Mouse (Mus musculus) neutrophil, adult 5-6 weeks (primary cell): ENCODE data around the gene Gm47289. TPM values are rescaled to one million over a fixed set of nuclear protein-coding genes. Genes with fewer than 3 reads are reported as not detected.

Source experiments
- ATAC-seq: fragments of 151-379, 151-347 bp; 2 replicates; pipeline ENCODE4 v1.8.0; 2017; ENCODE audit warnings: mild to moderate bottlenecking, moderate TSS enrichment; ENCODE audit not compliant: insufficient number of reproducible peaks, poor library complexity, low FRiP score, severe bottlenecking; ENCODE audit errors: extremely low read depth
- total RNA-seq: library from RNA; stranded (forward); fragments of 200-1000 nt; gene quantifications from 2 replicates; pipeline ENCODE4 v1.2.3, GENCODE M21; 2017

Gene Gm47289
- total RNA-seq: not detected in 2 replicates

DNA sequence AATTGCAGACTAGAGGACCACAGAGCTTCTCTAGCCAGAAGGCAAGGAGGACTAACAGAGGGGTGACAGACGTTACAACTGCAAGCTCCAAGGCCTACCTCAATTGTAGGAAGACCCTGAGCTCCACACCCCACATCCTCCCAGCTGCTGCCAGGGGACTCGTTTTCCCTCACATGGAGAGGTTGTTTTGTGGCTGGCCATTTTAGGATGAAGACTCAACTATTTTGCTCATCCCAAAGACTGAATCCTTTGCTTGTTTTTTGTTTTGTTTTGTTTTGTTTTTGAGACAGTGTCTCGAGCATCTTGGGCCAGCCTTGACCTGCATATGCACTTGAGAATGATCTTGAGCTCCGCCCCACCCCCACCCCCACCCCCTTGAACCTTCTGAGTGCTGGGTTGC is at the start of gene Gm47289:
Gene Gm47289, plus strand, starts transcription at position 301 of the 400 bp plus-strand sequence.
- ATAC-seq: no peak

DNA sequence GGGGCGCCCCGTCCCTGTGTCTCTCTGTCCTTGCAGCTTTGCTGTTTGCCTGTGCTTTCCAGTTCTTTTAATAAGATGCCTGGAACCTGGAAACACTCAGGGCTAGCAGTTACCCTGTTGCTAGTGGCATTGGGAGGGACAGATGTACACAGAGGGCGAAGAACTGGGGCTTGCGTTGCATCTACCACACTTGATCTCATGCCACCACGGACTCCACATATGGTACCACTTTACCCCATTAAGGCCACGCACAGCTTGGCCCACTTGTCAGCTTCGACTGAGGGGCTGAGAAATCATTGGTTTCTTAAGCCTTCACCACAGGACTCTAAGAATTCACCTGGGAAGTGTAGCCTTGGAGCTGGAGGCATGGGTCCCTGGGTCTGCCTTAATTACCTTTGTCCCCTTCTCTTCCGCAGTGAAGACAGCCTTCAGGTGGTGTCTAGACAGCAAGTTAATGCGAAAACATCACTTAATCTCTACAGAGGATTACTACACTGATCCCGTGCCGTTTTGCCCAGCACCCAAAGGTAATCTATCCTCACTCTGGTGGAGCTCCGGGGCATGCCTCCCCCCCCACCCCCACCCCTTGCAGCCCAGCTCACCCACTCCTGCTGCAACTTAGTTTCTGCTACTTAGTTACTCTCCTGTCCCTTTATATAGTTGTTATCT is 49.1 kb upstream of the Gm47289 start:
- ATAC-seq: no peak

DNA sequence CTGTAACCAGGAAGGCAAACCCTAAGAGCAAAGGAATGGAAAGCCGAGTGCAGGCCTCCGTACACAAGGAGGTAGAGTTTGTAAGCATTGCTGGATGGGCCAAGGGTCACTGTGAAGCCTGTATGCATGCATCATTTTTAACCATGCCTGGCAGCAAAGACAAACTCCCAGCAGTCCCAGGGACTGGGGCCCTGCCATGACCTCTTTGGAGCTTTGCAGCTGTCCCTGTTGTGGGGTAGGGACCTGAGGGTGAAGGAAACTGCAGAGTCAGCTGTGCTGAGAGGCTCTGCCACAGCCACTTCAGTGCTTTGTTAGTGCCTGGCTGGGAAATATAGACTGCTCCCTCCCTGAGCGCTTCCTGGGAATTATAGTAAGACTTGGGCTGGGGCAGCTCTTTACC is 48.3 kb upstream of the Gm47289 start:
- no peak for ATAC-seq

DNA sequence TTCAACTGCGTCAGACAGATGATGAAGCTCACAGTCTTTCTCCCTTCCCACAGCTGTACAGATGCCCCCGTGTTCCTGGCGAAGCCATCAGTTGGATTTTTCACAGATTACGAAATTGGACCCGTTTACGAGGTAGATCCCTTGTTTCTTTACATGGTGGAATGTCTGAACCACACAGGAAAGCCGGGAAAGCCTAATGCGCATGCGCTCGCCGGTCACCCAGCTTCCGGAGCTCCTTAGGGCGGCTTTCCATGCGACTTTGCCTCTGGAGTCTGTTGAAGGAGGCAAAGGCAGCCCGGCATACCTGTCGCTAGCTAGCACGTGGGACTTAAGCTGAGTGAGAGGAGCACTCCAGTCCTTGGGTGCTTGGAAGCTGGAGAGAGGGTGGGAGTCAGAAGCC is 44.0 kb upstream of the Gm47289 start:
- no peak for ATAC-seq

DNA sequence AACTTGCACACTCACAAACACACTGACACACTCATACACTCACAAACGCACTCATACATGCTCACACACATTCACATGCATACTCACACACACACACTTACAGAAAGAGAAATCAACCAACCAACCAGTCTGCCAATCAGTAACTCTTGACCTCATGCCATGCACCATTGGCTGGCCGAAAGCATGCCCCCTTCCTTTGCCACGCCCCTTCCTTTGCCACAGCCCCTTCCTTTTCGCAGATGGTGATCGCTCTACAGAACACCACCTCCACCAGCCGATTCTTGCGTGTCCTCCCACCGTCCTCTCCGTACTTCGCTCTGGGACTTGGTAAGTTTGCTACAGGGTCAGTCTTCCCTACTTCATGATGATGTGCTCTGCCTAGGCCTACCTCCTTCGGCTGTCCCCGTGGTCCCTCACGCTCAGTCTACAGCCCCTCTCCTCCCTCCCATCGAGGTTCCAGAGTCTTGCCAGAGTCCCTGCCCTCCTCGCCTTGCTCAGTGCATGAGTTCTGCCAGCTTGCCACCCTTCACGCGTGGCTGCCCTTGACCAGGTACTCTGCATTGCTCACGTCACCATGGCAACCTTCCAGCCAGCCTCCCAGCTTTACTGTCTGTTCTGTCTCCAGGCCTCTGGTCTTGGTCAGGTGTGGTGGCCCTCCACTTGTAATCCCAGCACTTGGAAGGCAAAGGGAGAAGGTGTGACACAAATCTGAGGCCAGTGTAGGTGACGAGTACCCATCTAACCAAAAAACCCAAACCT is 39.4 kb upstream of the Gm47289 start:
- ATAC-seq: no peak

DNA sequence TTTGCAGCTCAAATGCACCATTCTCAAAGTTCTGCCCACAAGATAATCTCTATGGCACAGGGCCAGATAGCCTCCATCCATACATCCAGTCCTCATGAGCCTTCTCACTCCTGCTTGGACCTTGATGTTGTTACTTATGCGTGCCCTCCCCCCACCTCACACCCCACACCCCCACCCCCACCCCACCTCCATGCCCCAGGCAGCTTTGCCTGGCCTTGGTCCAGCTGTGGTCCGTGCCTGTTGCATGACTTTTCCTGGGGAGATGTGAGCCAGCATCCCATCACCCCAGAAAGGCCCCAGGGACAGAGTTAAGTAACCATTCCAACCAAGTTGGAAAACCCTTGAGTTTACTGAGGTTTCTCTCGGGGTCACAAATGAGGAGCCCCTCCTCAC is 38.8 kb upstream of the Gm47289 start:
- no peak for ATAC-seq

DNA sequence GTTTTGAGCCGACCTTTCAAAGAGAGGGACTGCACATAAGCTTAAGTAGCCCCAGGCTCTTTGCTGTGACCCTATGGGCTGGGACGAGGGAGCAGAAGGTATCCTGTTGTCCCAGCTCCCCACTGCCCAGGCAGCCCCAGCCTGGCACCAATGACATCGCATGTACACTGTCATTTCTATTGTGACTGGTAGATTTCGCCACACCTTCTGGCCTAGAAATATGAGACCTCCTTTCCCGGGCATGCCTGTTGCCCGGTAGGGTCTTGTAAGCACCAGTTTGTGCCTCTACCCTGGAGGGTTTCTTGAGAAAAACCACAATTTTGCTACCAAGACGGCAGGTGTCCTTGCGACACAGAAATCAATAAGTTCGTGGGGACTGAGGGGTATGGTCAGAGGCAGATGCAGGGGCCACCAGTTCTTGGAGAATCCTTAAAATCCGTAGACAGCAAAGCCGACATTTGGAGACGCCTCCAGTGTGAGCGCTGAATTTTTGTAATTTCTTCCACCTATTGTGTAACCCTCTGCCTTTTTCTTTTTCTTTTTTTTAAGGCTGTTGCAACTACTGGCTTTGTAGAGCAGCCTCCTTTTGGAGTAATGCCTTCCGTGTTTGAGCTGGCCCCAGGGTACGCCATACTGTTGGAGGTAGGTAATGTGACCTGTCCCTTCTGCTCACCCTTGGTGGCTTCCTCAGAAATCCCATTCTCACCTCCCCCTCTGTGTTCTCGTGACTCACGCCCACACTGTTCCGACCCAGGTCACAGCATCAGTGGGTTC is 36.2 kb upstream of the Gm47289 start:
- ATAC-seq: no peak

DNA sequence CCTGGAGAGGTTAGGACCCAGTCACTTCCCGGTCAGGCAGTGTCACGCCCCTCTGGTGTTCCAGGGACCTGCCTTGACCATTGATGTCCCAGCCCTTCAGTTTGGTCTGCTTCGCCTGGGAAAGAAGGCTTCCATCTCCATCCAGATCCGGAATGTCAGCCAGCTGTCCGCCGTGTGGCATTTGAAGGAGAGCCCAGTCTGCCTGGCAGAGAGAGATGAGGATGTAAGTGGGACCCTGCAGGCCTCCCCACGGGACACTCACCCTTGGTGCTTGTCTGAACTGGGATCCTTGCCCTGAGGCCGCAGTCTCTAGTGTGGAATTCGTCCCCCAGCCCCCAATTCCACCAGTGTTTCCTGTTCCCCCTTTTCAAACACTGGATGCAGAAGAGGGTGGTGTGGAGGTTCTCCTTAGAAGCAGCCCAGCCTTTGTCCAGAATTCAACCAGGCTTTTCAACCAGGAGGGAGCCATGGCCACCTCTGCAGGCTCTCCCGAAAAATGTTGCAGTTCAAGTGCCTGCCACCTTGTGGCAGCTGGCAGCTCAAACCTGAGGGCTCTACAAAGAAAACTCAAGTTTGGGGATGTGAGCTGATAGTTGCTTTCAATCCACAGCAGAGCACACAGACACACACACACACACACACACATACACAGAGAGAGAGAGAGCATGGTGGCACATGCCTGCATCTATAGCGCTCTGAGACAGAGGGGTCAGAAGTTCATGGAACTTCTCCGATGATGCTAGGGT is 30.4 kb upstream of the Gm47289 start:
- ATAC-seq: no peak

DNA sequence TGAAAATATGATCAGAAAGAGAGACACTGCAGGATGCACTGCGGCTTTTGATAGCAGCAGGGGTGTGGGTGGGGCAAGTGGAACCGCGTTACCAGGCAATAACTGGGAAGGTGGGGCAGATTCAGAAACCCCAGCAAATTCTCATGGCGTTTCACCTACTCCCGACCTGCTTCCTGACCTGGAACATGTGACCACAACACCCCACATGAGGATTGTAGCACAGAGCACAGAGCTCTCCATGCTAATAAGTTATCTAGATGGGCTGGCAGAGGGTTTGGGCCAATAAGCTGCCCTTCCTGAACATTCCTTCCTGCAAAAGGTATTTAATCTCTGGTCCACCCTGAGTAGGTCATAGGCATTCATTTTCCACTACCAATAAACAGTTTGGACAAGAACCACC is 28.3 kb upstream of the Gm47289 start:
- no peak for ATAC-seq

DNA sequence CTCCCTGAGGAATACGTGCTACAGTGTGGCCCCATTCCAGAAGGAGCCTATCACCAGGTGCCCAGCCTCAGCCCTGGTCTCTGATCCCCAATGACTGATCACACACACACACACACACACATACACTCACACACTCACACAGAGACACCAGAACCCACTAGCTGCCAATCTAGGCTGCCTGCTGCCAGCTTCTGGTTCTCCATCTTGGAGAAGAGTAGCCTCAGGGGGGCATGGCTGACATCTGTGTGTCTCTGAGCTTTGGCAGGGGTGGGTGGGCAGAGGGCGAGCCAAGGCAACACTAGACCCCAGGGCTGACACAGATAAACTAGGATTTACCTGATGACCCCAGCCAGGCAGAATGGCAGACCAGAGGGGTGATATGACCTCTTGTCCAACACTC is 20.1 kb upstream of the Gm47289 start:
- ATAC-seq: no peak

DNA sequence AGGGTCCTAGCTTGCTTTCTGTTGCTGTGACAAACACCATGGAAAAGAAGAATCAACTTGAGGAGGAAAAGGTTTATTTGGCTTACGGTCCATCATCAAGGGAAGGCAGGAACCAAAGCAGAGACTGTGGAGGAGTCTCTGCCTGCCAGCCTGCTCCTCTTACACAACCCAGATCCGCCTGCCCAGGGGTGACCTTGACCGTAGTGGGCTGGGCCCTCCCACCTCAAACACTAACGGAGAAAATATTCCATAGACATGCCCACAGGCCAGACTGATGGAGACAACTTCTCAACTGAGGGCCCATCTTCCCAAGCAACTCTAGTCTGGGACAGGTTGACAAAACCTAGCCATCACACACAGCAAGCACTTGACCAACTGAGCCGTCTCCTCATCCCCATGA is 16.9 kb upstream of the Gm47289 start:
- ATAC-seq: no peak

DNA sequence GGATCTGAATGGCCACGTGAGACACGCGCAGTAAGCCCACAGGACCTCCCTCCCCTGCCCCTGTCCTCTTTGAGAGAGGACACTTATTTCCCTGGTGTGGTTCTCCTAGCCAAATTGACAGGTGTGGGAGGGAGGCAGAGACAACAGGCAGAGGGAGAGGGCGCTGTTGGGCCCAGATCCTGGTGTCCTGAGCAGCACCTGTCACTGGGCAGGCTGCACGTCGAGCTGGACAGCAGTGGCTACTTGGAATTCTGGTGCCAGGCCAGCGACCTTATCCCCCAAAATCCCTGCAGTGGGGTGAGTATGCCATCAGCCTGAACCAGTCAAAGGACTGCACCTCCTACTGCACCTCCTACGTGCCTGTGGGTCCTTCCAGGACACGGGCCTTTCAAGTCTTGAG is 15.6 kb upstream of the Gm47289 start:
- ATAC-seq: no peak

DNA sequence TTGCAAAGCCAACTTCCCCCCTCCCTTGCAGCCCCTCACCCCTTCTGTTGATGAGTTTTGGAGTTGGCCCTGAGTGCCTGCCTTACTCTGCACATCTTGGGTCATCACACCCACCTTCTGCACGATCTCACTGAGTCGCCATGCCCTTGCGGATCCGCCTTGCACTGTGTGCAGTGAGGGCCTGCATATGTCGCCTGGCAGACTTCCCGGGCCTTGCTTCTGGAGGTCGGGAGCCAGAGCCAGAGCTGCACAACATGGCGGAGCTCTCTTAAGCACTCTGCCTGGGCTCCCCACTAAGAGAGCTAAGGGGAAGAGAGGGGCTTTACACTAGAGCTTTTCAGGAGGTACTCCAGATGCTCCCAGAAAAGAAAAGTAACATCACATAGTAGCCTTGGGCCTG is 14.3 kb upstream of the Gm47289 start:
- no peak for ATAC-seq

DNA sequence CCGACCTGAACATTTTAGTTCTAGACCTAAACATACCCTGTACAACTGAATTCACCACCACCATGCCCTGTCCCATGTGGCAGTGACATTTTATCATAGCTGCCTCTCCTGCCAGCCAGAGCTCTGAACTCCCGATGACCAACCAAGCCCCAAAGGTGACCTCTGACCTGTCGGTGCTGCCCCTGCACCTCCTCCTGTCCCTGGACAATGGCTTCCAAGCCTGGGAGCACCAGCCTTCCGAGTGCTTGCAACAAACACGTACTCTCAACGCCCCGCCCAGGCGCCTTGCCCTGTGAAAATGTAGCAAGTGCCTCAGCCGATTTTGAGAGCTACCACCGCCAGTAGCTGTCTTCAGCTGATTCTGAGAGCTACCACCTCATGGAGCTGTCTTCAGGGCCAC is 13.8 kb upstream of the Gm47289 start:
- ATAC-seq: no peak

DNA sequence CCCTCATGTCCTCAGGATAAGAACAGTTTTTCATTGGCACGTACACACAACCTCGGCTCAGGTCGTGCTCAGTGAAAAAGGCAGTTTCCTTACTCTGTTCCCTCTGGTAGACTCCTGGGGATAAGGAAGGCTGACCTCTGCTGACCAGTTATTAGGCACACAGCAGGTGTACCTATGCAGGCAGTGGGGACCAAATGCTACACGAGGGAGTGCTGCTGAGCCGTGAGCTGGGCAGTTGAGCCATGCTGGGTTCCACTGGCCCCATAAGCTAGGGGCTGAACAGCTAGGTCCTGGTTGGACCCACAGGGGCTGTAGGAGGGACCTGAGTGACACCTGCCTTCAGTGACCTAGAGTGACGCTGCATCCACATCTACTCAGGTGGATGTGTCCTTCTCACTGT is 13.3 kb upstream of the Gm47289 start:
- no peak for ATAC-seq

DNA sequence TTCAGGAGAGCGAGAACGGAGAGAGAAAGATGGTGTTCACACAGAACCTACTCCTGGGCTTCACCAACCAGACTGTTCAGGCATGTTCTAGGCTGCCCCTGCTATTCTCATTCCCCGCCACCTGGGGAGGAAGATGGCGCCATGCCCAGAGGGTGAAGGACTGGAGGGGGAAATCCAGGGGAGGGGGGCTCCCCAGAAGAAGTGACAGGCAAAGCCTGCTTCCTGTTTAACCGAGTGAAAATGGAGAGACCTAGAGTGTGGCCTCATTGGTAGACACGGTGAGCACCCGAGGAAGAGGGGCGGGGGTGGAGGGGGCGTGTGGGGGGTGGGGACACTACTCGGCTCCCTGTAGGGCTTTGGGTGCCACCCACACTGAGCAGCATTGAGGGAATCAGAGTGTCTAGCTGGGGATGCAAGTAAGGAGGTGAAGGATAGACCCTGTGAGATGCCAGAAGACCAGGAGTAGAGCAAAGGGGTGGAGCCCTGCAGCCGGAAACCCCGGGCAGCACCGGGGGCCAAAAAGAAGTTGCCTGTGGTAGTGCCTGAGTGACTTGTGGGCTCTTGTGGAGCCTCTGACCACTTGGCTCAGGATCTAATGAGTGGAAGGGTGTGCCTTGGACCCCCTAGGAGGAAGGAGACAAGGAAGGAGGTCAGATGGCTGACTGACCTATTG is 12.7 kb upstream of the Gm47289 start:
- ATAC-seq: no peak

DNA sequence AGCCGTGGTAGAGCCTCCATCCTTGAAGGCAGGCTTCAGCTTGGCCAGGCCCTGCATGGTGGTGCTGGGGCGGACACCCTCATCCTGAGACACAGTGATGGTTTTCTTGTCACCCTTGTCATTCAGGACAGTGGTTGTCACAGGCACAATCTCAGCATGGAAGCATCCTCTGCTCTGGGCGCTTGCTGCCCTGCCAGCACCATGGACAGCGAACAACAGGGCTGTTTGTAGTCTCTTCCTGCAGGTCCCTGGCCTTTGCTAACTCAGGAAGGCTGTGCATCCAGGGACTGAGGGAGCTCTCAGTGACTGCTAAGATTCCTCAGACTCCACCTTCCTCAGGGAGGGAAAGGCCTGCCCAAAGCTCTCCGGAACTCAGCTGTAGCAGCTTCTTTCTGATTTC is 9.4 kb upstream of the Gm47289 start:
- ATAC-seq: no peak

DNA sequence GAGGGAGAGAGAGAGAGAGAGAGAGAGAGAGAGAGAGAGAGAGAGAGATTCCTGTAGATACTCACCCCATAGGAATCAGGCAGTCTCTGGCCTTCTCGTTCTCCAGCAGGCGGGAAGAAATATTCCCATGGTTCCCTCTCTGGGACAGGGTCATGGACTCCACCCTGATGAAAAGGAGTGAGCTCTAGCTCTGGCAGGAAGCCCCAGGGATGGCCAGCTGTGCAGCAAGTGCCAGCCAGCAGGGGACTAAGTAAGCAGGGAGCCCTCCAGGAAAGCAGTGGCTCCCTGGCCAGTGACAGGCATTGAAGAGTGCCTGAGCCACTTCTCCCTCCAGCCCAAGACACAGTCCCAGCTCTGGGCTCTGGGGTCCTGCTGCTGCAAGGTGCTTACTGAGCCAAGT is 7.2 kb upstream of the Gm47289 start:
- no peak for ATAC-seq

DNA sequence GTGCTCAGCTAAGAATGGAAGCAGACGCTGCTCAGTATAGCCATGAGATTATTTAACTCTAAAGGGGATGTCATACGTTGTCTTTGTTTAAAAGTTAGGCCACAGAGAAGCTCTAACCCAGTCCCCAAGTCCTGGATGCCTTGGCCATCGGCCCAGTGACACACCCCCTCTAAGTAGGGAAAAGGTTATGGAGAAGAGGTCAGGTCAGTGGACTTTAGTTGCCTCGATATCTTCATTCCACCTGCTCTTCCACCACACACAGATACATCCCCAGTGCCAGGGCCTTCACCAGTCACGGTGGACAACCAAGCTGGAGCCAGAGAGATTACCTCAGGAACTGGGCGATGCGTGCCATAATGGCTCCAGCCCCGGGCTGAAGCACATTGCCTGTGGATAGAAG is 3.5 kb upstream of the Gm47289 start:
- ATAC-seq: no peak
